Mouse (Mus musculus): ENCODE data around the gene Slpi.
A peak's percentile ranks its signal among the peaks of the same experiment; 100 is the strongest.

DNA sequence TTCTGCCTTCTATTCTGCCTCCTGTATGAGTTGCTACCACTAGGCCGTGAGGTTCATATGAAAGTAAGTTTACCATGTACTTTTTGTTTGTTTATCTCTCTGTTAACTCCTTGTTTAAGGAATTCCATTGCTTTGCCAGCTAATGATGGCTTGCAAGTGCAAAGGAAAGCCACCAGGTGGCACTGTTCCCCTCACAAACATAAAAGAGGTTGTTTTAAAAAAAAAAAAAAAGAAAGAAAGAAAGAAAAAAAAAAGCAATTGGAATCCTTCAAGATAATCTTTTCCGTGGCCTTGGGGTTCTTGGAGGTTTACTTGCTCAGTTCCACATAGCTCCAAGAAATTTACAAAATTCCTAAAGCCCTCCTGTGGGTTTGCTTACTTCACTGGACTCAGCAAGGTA, 28.3 kb upstream of the Slpi start:
- TF ChIP-seq CTCF (IDR thresholded peaks at IDR 0.05; ENCODE audit: low read depth, low read length) (peak; percentile 64), POLR2A (IDR thresholded peaks at IDR 0.05; ENCODE audit: extremely low read depth, insufficient read depth, low read length) (no peak)

Measured in liver, adult 2 months (tissue).